Mouse (Mus musculus) midbrain, embryonic 10.5 days (tissue): Measurements from ENCODE around the gene Stk11. TPM values are rescaled to one million over a fixed set of nuclear protein-coding genes. Genes with fewer than 3 reads are reported as not detected.
A peak's percentile ranks its signal among the peaks of the same experiment; 100 is the strongest.
"Not testable (repeated sequence)": the region's sequence is repeated elsewhere in the genome, so short reads cannot be mapped to it uniquely, and the experiment has no call there.

Experiments
- DNase-seq: peaks from one replicate; pipeline ENCODE4 v3.0.0-alpha.2; 2017; ENCODE audit warnings: low spot score
- H3K27ac ChIP-seq: fragments of 300-500 bp; sonication (generic); replicated peaks from 2 replicates; pipeline ENCODE4 v1.5.1; 2016; ENCODE audit warnings: mild to moderate bottlenecking
- H3K27me3 ChIP-seq: fragments of 300-500 bp; sonication (generic); 2 replicates; pipeline ENCODE4 v1.6.1; 2016; ENCODE audit warnings: low read depth, mild to moderate bottlenecking; ENCODE audit not compliant: poor library complexity, severe bottlenecking
- H3K36me3 ChIP-seq: fragments of 300-500 bp; sonication (generic); 2 replicates; pipeline ENCODE4 v1.6.1; 2016; ENCODE audit warnings: mild to moderate bottlenecking, moderate library complexity
- H3K4me1 ChIP-seq: fragments of 300-500 bp; sonication (generic); 2 replicates; pipeline ENCODE4 v1.6.1; 2016
- H3K4me3 ChIP-seq: fragments of 300-500 bp; sonication (generic); 2 replicates; pipeline ENCODE4 v1.5.1; 2016; ENCODE audit warnings: mild to moderate bottlenecking, moderate library complexity
- H3K9me3 ChIP-seq: fragments of 300-500 bp; sonication (generic); replicated peaks from 2 replicates; pipeline ENCODE4 v1.6.1; 2016; ENCODE audit warnings: mild to moderate bottlenecking
- WGBS: fragments of 180-500 bp; shearing (Covaris S2); methylation state at CpG from one replicate; pipeline ENCODE4 v1.1.7; 2016; 5-methylcytosine and 5-hydroxymethylcytosine counted together
- polyA plus RNA-seq: library from polyadenylated mRNA; unstranded; fragments of >200 nt; fragmentation: Nextera tagmentation; extraction: Ambion mirVana; gene quantifications from 2 replicates; pipeline ENCODE4 v1.2.1, GENCODE M21; 2016

Stk11 gene
- polyA plus RNA-seq, 1 experiment from 2014 or later, result 19.7 TPM

DNA sequence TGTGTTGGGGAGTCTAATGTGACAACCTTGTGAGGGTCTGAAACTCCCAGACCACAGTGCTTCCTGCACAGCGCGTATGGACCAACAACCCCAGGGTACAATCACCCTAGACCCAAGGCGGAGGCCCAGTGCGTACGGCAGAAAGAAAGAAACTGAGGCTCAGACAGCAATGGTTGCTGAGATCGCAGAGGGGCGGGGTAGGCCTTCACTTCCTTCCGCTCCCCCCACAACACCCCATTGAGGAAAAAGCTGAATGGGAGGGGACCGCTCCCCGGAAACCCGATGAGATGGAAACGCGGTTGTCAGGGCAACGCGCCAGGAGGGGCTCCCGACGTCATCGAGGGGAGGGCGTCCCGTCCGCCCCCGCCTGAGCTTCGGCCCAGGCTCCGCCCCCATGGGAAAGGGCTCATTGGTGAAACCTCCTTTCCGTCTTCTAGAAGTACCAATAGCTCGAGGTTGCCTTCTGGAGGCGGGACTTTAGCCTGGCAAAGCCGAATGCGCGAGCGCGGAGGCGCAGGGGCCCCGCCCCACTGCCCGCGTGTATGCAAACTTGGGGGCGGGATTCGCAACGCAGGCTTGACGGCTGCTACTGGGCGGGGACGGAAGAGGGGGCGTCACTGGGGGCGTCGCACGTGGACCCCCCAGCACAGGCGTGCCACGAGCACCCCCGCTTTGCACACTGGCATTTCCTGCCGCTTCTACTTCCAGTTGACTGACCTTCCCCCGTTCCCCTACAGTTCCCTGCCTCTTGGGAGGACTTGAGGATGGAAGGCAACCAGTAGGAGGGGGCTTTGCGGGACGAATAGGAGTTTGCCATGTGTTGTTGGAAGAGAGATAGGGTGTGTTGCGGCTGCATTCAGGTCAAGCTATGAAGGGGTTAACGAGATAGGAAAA is 44.2 kb downstream of the Stk11 start:
- H3K4me1 ChIP-seq, result peaks cover 98% of the 10 kb centered on the region
- peaks cover 29% of the 10 kb centered on the region for H3K36me3 ChIP-seq
- WGBS, result under 1% methylated on average over 55 of the region's 55 CpGs
- no peaks in the 10 kb centered on the region for H3K9me3 ChIP-seq
- peak overlapping the region; percentile 88 for H3K27ac ChIP-seq
- H3K4me3 ChIP-seq, result peak overlapping the region; percentile 51
- peaks cover 9% of the 10 kb centered on the region for H3K27me3 ChIP-seq
- DNase-seq, result peak; percentile 97

DNA sequence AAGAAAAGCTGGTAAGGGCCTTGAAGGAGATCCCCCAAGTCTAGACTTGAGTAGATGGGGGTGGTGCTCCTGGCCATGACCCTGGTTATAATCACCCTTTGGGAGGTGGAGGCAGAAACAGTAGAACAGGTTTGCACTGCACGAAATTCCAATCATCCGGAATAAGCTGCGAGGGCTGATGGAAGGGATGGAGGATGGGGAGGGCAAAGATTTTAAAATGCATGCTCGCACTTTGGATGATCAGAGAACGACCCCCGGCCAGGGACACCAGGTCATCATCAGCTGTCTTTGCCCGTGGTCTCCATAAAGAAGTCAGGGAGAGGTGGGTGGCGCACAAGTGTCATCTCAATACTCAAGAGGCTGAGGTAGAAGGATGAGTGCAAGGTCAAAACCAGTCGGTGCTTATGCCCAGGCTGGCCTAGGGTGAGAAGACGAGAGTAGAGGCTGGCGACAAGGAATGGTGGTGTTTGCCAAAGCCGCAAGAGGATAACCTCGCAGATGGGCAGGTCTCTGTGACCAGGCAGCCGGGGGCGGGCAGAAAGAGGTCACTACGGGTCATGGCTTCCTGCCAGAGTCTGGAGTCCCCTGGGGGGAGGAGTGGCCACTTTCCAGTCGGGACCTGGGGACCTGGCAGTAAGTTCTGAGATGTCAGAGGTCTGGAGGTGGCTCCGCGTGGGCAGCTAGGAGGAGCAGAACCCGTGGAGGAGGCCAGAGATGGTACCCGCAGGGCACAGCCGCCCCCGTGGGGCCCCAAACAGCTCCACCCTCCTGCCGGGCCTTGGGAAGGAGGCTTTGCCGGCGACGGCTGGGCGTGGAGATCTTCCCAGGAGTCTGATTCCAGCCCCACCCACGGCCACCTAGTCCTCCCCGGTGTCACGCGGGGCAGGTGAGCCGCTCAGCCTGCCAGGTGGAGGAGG is 45.1 kb downstream of the Stk11 start:
- Histone ChIP-seq H3K4me3 (peak overlapping the region; percentile 51), H3K9me3 (no peaks in the 10 kb centered on the region), H3K4me1 (peaks cover 98% of the 10 kb centered on the region), H3K36me3 (peaks cover 20% of the 10 kb centered on the region), H3K27me3 (peaks cover 9% of the 10 kb centered on the region), H3K27ac (peak overlapping the region; percentile 88)
- under 1% methylated on average over 33 of the region's 33 CpGs for whole genome bisulfite sequencing
- DNase-seq, result peak; percentile 77

DNA sequence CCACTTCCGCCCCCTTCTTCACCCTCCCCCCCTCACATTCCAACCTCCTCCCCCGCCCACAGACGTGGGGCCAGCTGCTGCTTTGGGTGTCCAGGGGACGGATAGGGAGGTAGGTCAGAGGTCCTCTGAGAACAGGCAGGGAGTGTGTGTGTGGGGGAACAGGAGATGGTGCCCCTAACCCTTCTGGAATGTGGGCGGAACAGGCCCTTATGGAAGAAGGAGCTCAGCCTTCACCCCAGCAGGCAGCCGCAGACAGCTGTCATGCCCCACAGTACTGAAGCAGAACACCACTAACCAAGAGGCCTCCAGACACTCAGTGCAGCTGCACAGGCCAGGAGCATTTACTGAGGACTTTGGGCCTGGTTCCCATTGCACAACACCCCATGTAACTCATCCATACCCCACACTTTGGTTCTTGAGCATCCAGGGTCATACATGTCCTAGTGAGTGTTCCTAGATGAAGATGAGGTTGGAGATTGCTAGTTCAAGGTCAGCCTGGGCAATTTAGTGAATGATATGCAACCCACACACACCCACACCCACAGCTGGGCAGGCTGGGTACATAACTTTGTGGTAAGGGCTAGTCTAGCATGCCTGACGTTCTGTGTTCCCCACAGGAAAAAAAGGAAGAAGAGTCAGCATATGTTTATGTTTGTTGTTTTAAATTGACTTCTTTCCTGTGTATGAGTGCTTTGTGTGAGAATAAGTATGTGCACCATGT is 46.1 kb downstream of the Stk11 start:
- Histone ChIP-seq H3K36me3 (peaks cover 11% of the 10 kb centered on the region), H3K9me3 (no peaks in the 10 kb centered on the region), H3K4me1 (peaks cover 96% of the 10 kb centered on the region), H3K4me3 (peak overlapping the region; percentile 51), H3K27me3 (peaks cover 9% of the 10 kb centered on the region), H3K27ac (peak overlapping the region; percentile 88)
- WGBS, result 8% methylated on average over 6 of the region's 7 CpGs
- DNase-seq, result peak; percentile 70

DNA sequence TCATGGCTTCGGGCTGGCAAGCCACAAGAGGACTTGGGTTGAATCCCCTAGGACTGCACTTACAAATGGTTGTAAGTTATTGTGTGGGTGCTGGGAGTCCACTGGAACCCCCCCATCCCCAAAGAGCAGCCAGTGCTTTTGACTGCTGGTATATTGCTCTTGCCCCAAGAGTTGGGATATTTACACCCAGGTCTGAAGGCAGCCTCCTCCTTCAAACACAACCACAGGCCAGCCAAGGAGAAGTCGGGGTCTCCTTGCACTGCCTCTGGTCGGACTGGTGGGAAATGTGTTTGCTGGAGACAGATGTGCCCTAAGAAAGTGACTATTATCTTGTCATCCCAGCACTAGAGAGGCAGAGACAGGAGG is 46.6 kb downstream of the Stk11 start:
- 0 out of 2 replicates have a peak overlapping the region, but pooled peaks have one; percentile 5 for H3K4me3 ChIP-seq
- 83% methylated on average over 3 of the region's 3 CpGs for WGBS
- no peaks in the 10 kb centered on the region for H3K9me3 ChIP-seq
- DNase-seq, result no peak
- H3K4me1 ChIP-seq, result peaks cover 96% of the 10 kb centered on the region
- H3K27me3 ChIP-seq, result peaks cover 9% of the 10 kb centered on the region
- H3K36me3 ChIP-seq, result peaks cover 5% of the 10 kb centered on the region
- H3K27ac ChIP-seq, result peak overlapping the region; percentile 88

DNA sequence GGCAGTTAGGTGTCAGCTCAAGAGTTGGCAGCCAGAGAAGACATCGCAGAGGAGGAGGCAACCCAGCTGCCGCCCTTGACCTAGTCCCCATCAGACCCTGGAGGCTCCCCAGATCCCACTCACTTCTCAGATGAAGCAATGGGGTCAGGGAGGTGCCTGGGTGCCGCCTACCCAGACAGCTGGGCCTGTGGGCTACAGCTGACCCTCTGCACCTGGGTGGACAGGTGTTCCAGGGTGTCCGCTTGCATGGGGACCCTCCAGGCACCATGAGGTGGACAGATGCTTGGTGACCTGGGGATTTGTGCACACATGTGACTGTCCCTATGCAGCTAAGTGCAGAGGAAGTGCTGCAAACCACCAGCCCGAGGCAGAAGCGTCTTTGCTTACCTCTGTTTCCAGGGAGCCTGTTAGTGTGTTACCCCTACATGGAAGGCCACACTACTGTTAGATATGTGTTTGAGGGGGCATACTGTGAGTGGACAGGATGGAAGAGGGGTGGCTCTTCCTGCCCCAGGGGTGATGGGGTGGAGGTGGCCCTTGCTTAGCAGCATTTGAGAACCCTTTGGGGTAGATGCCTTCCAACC is 47.2 kb downstream of the Stk11 start:
- Histone ChIP-seq H3K4me3 (0 out of 2 replicates have a peak overlapping the region, but pooled peaks have one; percentile 5), H3K9me3 (no peaks in the 10 kb centered on the region), H3K36me3 (no peaks in the 10 kb centered on the region), H3K4me1 (peaks cover 94% of the 10 kb centered on the region), H3K27ac (peak overlapping the region; percentile 88), H3K27me3 (peaks cover 9% of the 10 kb centered on the region)
- no peak for DNase-seq
- 82% methylated on average over 6 of the region's 6 CpGs for WGBS

DNA sequence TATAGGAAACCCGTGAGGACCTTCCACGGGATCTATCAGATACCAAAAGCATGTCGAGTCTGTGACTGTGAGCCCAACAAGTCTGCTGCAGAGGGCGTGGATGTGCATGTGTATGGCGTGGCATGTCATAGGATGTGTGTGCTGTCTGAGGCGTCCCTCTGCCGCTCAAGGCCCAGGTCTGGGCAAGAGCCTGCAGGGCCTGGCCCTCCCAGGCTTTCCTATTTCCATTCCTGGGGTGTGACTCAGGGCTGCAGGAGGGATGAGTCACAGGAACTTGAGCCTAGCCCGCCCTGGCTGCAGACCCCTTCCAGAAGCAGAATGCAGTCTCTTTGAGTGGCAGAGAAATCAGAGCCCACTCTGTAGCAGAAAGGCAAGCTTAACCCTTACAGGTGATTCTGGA is 48.1 kb downstream of the Stk11 start:
- Histone ChIP-seq H3K4me3 (peak overlapping the region; percentile 53), H3K4me1 (peaks cover 89% of the 10 kb centered on the region), H3K27ac (peak overlapping the region; percentile 78; the same call in 1 of the 2 replicates), H3K36me3 (no peaks in the 10 kb centered on the region), H3K27me3 (peaks cover 9% of the 10 kb centered on the region), H3K9me3 (no peaks in the 10 kb centered on the region)
- 75% methylated on average over 8 of the region's 8 CpGs for WGBS
- no peak for DNase-seq

DNA sequence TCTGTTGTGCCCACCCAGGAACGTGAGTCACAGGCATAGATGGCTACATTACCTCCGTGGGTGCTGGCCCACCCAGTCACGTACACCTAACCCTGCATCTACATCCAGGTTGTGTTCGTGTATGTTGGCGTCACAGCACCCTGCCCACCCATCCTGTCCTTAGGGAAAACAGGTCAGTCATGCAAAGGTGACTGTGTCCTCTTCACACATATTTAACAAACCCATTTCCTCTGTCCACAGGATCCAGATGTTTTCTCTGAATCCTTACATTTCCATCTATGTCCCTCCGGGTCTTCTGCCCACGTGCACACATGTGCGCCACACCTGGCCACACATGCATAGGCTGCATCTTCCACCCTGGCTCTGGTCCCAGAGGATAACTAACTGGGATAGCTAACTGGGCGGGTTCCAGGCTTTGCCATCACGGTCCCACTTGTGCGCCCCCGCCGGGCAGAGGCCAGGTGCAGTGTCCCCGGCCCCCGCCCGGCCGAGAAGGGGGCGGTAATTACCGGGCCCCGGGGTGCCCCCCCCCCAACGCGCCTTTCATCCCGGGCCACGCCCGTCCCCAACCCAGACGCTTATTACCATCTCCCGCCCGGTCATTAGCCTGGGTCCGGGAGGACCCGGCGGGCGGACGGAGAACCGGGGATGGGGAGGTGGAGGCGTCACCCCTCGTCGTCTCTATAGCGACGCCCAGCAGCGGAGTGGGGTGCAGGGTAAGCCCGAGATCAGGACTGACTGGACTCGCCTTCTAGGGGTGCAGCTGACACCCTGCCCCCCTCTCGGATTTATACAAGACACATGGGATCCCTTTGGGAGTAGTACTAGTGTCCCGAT is 48.8 kb downstream of the Stk11 start:
- Histone ChIP-seq H3K4me3 (peak overlapping the region; percentile 53), H3K4me1 (peaks cover 89% of the 10 kb centered on the region), H3K9me3 (no peaks in the 10 kb centered on the region), H3K27ac (peak overlapping the region; percentile 78), H3K36me3 (peaks cover 6% of the 10 kb centered on the region; the same call in 1 of the 2 replicates), H3K27me3 (peaks cover 9% of the 10 kb centered on the region)
- WGBS, result 11% methylated on average over 44 of the region's 44 CpGs
- DNase-seq, result no peak

DNA sequence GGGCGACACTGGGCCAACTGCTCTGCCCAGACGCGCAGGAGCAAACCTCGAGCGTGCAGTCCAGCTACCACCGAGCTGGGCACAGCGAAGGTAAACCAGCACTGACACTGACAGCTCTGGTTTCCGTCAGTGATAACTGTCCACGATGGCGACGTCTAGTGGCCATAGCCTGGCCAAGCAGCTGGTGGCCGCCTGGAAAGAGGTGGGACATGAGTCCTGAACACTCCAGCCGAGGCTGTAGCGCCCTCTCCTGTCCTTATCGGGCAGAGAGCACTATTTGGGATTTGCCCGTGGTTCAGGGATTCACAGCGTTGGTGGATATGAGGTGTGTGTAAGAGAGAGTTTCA is 49.4 kb downstream of the Stk11 start:
- under 1% methylated on average over 17 of the region's 17 CpGs for WGBS
- peaks cover 89% of the 10 kb centered on the region for H3K4me1 ChIP-seq

DNA sequence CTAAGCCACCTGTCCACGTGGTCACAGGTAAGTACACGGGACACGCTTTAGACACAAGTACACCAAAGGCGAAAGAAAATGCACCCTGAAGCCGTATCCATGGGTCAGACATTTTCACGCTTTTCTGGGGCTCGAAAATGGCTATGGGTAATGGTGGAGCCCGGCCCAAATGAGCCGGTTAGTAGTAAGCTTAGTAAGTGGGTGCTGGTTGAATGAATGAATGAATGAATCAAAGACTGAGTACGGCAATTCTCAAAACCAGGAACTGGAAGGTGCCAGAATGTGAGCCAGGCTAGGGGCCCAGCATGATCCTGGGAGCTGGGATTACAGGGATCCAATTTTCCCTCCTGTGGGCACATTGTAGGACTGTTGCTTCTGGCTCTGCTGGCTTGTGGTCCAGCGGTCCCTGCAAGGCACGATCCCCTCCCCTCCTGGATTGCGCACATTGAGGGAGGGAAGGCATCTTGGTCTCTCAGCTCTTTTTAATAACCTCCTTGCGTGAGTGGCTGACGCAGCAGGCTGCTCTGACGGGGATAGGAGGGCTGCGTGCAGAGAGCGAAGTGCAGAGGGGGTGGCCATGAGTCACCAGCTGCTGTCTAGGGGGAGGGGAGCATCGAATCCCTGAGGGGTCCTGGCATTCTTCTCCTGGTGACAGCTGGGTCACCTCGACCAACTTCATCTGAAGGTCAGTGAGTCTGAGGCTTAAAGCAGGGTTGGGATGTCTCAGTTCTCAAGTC is 50.0 kb downstream of the Stk11 start, which contains the start of gene Cirbp:
Cirbp (plus strand) TSS at position 594 of the 737 bp plus-strand sequence.
- peak within 1 kb of the TSS; percentile 99 for H3K27ac ChIP-seq
- 19% methylated on average over 20 of the region's 20 CpGs for WGBS
- H3K27me3 ChIP-seq, result peaks cover 9% of the 10 kb centered on the region
- H3K36me3 ChIP-seq, result peaks cover 17% of the 10 kb centered on the region
- H3K4me1 ChIP-seq, result peaks cover 89% of the 10 kb centered on the region
- peak; percentile 48 for DNase-seq
- H3K9me3 ChIP-seq, result no peaks in the 10 kb centered on the region
- H3K4me3 ChIP-seq, result peak within 1 kb of the TSS; percentile 77

More for the DNA sequence above, 49.4 kb downstream of the Stk11 start:
- peak; percentile 95 for DNase-seq
- Histone ChIP-seq H3K9me3 (no peaks in the 10 kb centered on the region), H3K36me3 (peaks cover 11% of the 10 kb centered on the region), H3K27me3 (peaks cover 9% of the 10 kb centered on the region), H3K4me3 (peak overlapping the region; percentile 53), H3K27ac (peak overlapping the region; percentile 78)

DNA sequence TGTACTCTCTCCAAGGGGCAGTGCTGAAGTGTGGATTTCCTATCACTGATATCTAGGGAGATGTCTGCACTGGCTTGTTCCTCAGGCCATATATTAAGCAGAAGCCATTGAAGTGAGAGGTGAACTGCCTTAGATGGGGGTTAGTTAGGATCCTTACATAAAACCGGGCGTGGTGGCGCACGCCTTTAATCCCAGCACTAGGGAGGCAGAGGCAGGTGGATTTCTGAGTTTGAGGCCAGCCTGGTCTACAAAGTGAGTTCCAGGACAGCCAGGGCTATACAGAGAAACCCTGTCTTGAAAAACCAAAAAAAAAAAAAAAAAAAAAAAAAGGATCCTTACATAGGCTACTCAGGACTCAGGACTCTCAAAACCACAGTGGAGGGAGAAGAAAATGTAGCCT is 50.5 kb downstream of the Stk11 start:
- H3K9me3 ChIP-seq, result not testable (repeated sequence)
- Histone ChIP-seq H3K4me3 (peak overlapping the region; percentile 53), H3K4me1 (peaks cover 86% of the 10 kb centered on the region)

More for the DNA sequence above, 50.5 kb downstream of the Stk11 start:
- 92% methylated on average over 4 of the region's 4 CpGs for WGBS
- Histone ChIP-seq H3K27ac (peak overlapping the region; percentile 99), H3K36me3 (peaks cover 23% of the 10 kb centered on the region)
- not testable (repeated sequence) for DNase-seq, H3K27me3 ChIP-seq
